Mouse (Mus musculus): ENCODE measurements around the gene Borcs8. TPM values are rescaled to one million over a fixed set of nuclear protein-coding genes. Genes with fewer than 3 reads are reported as not detected.

Borcs8 gene
- total RNA-seq, 4 experiments from 2014 or later: 9.8 to 14.9 (median 14.1) TPM

DNA sequence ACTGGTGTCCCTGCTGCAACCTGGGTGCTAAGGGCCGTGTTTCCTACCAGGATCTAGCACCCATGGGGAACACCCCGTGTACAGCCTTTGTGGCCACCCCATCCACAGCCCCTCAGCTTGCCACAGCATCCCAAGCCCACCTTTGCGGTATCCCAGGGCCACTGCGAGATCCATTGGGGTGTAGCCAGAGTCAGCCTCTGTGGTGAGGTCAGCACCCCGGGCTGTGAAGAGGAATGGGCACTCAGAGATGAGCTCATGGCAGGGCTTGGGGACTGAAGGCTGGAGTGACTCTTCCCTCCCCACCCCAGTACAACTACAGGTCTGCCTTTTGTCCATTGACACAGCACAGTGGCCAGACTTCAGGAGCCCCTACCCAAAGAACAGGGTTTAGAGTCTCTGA is 5.2 kb upstream of the Borcs8 start:
- no peak for DNase-seq (ENCODE audit: low spot score in 2 of 2)

GRCm38 (mm10) chr8:70134931-70135330 is 4.4 kb upstream of the Borcs8 start:
- no peak for DNase-seq (ENCODE audit: low spot score in 2 of 2)

DNA sequence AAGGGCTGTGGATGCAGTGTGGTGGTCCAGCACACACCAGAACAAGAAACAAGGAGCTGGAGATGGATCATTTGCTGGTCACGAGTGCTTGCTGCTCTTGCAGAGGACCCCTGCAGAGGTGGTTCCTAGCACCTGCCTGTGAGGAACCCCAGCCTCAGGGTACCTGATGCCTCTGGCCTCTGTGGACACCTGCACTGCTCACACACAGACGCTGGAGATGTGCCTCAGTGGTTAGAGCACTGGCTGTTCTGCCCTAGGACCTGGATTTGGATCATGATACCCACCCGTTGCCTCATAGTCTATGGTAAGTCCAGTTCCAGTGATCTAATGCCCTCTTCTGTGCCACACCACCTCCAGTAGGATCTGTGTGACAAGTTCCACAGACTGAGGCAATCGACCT is 2.7 kb upstream of the Borcs8 start:
- DNase-seq (ENCODE audit: low spot score in 2 of 2): no peak

DNA sequence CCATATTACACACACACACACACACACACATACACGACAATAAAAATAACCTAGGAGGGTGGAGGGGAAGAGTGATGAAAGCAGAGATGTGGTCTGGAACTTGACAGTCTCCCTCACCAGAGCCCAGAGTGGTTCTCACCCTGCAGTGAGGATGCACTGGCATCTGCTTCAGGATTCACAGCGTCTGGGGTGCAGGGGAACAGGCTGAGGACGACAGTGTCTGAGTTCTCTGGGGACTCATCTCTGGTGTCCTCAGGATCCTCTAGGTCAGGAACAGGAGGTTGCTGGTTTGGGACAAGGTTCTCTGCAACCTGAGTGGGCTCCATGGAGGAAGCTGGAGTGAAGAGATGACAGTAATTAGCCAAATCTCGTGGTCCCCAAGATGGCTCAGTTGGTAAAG is 1.4 kb upstream of the Borcs8 start:
- no peak for DNase-seq (ENCODE audit: low spot score in 2 of 2)

DNA sequence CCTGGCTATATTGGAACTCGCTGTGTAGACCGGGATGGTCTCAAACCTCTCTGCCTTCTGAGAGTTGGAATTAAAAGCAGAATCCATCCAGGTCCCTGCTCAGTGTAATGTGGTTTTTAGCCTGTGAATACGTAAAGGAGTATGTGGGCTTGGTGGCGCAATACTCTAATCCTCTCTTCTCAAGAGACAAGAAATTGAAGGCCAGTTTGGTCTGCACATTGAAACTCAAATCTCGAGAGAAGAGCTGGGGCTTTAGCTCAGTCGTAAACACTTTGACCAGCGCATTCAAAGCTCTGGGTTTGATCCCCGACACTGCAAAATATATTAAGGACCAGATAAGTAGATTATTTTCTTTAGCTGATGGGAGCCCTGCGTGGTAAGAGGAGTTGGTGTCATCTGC is 682 bp downstream of the Borcs8 start:
- DNase-seq (ENCODE audit: low spot score in 2 of 2): no peak

DNA sequence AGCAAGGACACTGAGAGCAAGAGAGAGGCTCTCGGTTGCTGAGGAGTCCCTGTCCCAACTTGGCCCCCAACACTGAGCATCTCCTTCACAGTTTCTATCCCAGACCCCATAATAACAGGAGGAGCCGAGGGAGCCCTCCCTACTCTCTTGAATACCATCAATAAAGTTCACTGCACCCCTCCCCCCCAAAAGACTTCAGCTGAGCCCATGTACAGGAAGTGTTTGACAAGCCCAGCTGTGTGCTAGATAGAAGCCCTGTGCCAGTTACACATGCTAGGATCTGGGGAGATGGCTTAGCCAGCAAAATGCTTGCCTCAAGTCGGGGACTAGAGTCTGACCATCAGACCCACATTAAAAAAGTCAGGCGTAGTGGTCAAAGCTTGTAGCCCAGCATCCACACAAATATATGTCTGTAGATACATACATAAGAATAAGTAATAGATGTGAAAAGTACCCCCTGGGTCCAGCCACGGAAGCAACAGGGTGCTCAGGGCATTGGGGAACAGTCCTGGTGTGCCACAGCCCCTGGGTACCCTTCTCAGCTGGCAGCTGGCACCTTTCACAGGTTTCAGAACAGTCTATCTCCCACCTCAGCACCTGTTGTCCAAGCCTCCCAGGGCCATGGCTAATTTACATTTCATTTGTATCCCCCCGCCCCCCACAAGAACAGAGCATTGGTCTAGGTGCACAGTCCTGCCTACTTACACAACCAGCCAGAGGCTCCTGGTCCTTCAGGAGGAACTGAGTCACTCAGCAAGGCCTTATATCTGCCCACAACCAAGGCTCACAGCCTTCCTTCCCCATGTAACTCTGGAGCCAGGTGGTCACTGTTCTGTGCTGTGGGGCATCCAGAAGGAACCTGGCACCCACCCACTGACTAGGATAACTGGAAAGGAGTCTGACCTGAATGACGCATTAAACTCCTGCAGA is 8.6 kb downstream of the Borcs8 start:
- no peak for DNase-seq (ENCODE audit: low spot score in 2 of 2)

DNA sequence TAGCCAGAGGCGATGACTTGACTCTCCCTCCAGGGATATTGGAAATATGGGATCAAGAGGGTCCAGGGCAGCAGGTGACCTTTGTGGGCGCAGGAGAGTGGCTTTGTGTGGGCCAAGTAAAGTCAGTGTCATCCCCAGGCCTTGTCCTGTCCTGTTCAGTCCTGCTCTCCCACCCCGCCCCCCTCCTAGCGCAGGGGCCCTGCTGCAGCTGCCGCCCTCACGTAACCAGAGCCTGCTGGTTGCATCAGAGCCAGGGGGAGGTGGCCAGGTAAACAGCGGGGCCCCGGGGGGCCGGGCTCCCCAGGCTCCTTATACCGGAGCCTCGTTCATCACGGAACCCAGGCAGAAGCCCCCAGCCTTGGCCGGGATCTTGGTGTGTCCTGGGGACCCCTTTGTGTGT is 10.9 kb downstream of the Borcs8 start:
- peak; percentile 11 to 29 for DNase-seq (ENCODE audit: low spot score in 2 of 2)

GRCm38 (mm10) chr8:70152537-70153257 is 13.4 kb downstream of the Borcs8 start:
- peak; percentile 22 for DNase-seq (ENCODE audit: low spot score in 2 of 2)

GRCm38 (mm10) chr8:70157240-70157800 is 18.0 kb downstream of the Borcs8 start:
- no peak for DNase-seq (ENCODE audit: low spot score in 2 of 2)

DNA sequence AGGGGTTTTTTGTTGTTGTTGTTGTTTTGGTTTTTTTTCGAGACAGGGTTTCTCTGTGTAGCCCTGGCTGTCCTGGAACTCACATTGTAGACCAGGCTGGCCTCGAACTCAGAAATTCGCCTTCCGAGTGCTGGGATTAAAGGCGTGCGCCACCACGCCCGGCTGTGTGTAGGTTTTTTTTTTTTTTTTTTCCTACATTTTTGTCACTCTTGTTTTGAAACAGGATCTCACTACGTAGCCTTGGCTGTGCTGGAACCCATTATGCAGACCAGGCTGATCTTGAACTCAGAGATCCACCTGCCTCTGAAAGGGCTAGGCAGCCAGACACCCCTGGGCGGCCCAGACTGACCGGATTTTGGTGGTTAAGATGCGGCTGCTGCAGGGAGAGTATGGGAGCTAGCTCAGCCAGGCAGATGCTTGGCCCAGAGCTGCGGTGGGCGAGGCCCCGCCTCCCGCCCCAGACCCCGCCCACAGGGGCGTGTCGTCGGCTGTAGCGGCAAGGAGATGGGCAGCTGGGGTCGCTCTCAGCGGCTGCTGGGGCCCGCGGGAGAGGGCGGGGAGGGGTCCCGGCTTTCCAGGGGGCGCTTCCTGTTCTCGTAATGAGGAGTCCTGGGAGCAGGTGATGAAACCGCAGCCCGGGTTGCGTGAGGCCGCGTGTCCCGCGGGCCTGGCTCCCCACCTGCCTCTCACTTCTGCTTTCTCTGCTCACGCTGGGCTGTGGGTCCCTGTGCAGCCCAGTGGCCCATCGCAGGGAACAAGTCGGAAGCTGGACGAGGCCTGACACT is 19.0 kb downstream of the Borcs8 start:
- peak; percentile 53 to 56 for DNase-seq (ENCODE audit: low spot score in 2 of 2)

DNA sequence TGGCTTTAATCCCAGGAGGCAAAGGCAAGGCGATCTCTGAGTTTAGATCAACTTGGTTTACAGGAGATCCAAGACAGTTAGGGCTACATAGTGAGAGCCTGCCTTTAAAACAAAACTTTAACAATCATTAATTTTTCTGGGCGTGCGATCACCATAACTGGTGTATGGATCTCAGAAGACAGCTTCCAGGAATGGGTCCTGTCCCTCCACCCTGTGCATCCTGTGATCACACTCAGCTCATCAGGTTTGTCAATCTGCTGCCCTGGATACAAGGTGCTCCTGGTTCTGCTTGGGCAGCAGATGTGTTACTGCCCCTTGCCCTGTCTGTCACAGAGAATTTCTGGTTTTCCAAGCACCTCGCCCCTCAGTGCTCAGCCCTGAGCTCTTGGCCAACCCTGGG is 19.9 kb downstream of the Borcs8 start:
- DNase-seq (ENCODE audit: low spot score in 2 of 2): no peak

- no peak for DNase-seq (ENCODE audit: low spot score in 2 of 2)
Measured at GRCm38 (mm10) chr8:70160015-70160414, 20.7 kb downstream of the Borcs8 start.

DNA sequence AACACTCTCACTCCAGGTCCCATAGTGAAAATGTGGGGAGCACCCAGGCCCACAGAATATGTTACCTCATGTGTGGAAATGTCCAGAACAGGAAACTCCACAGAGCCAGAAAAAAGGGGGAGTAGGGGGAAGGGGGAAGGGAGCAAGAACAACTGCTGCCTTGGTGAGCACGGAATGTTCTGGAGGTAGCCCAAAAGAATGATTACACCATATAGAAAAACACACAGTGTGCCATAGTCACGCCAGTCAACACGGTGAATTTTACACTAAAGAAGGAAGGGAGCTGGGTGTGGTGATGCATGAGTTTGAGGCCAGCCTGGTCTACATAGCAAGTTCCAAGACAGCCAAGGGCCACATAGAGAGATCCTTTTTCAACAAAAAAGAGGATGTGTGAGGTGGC is 24.0 kb downstream of the Borcs8 start:
- no peak for DNase-seq (ENCODE audit: low spot score in 2 of 2)

DNA sequence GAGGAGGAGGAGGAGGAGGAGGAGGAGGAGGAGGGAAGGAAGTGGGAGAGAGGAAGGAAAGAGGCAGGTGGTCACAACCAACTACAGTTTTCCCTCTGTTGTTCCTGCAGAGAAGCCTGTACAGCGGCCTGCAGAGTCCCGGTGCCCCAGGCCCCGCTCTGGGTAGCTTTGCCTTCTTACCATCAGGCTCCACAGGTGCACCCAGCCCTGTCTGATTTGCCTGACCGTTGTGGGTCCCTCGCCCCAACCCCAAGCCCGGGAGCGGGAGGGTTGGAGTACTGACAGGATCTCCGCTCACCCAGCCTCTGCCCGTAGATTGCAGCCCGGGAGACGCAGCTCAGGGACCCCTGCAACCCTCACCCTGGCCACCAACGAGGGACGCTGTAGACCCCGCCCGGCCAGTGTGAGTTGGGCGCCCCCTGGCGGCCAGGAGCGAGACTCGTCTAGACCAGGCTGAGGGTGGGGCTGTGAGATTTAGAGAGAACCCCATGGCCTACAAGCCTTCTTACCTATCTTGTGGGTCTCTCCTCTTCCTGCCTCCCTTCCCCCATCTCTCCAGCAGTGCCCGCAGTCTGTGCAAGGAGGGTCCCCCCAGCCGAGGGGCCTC is 27.3 kb downstream of the Borcs8 start:
- DNase-seq (ENCODE audit: low spot score in 2 of 2): peak; percentile 24 to 39

GRCm38 (mm10) chr8:70170116-70170515 is 30.8 kb downstream of the Borcs8 start:
- no peak for DNase-seq (ENCODE audit: low spot score in 2 of 2)

- DNase-seq (ENCODE audit: low spot score in 2 of 2): no peak
Measured at GRCm38 (mm10) chr8:70170748-70171147, 31.4 kb downstream of the Borcs8 start.

- DNase-seq (ENCODE audit: low spot score in 2 of 2): no peak
Measured at GRCm38 (mm10) chr8:70171240-70171639, 31.9 kb downstream of the Borcs8 start.

DNA sequence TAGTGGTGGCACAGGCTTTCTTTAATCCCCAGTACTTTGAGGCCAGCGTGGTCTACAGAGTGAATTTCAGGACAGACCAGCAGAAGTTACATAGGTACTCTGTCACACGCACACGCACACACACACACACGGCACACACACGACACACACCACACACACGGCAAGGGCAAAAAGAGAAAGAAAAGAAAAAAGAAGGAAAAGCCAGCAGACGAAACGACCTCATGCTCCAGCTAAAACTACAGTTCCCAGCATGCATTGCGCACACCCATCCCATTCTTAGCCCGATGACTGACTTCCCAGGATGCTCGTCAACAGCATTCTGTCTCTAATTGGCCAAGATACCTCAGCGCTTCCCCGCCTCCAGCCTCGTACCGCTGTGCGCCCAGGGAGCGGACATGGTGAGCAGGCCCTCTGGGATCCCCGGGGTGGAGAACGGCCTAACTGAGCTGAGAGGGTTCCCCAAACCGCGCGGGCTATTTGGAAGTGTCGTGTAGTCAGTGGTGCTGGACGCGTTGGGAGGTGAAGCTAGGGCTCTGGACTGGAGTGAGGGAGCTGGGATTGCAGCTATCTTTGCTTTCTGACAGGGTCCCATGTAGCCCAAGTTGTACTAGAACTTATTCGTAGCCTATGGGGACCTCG is 32.9 kb downstream of the Borcs8 start, which contains the start of gene Tmem161a:
Gene Tmem161a (plus strand): TSS at position 314 of the 639 bp plus-strand sequence.
- peak; percentile 87 to 89 for DNase-seq (ENCODE audit: low spot score in 2 of 2)

DNA sequence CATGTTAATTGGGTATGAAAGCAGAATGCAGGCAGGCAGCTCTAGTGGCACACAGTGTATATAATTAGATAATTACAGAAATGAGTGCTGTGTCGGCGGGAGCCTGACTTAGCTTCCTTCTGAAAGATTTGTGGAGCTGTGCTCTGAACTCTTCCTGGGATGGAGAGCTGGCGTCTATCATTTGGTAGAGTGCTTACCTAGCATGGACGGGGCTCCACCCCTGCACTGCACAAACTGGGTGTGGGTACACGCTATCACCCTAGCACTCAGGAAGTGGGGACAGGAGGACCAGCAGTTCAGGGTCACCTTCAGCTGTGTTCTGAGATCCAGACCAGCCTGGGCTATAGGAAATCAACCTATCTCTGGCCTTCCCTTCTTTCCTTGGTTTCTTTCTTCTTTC is 34.0 kb downstream of the Borcs8 start:
- DNase-seq (ENCODE audit: low spot score in 2 of 2): no peak

- DNase-seq (ENCODE audit: low spot score in 2 of 2): no peak
Measured at GRCm38 (mm10) chr8:70174079-70174478, 34.8 kb downstream of the Borcs8 start.

Measured in gastrocnemius, adult 8-10 months (tissue).